Mouse (Mus musculus): Measurements from ENCODE around the gene Nudt2. TPM values are rescaled to one million over a fixed set of nuclear protein-coding genes. Genes with fewer than 3 reads are reported as not detected.

Gene Nudt2
- polyA plus RNA-seq, 1 experiment from 2014 or later = 67.8 TPM

DNA sequence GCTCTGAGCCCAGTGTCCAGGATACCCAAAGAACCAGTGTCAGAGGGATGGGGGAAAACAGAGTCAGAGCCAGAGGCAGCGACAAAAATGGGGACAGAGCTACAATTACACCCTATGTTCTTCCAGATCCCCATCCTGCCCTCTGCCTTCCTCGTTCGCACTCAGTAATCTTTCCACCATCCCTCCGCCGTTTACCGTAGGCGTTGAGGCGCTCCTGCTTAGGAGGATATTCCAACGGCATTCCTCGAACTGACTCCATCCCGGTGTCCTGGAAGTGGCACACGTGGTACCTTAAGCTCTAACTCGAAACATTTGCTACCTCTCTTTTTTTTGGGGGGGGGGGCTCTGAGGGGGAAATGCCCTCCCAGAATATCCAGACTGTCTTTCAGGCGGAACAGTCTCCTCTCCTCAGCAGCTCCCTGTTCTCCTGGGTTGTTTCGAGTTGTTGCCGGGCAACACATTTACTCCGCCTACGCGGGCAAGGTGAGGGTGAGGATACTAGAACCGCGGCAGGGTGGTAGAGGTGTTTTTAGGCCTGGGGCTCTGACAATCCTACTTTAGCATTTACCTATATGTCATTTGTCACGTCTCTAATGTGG lies 42.5 kb downstream of the Nudt2 start:
- Histone ChIP-seq H3K9me3 (no peaks in the 10 kb centered on the region), H3K36me3 (replicated peaks) (no peaks in the 10 kb centered on the region), H3K27me3 (ENCODE audit: poor library complexity, severe bottlenecking) (peaks cover 63% of the 10 kb centered on the region), H3K27ac (peak overlapping the region; percentile 86), H3K4me3 (peak overlapping the region; percentile 58), H3K4me1 (peaks cover 40% of the 10 kb centered on the region)
- 1% methylated on average over 22 of the region's 22 CpGs for WGBS
- peak; percentile 56 for DNase-seq (ENCODE audit: extremely low spot score, low spot score)

DNA sequence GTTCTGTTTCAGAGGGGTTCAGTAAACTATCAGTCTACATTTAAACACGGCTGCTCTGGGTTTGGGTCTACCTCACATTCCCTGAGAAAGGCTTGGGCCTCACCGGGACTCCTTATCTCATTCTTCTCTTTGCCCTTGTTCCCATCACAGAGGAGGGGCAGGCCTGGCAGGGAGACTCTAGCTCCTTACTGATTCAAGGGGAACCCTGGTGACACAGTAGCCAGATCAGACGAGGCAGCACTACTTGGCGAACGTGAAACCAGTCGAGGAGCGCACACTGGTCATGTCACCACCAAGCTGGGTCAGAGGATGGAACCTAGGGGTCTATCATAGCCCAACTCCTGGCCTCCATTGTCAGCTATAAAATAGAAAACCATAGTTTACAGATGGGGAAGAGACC lies 43.0 kb downstream of the Nudt2 start:
- WGBS = 38% methylated on average over 7 of the region's 7 CpGs
- Histone ChIP-seq H3K4me1 (peaks cover 36% of the 10 kb centered on the region), H3K9me3 (no peaks in the 10 kb centered on the region), H3K36me3 (replicated peaks) (no peaks in the 10 kb centered on the region), H3K27ac (no peak overlapping the region), H3K27me3 (ENCODE audit: poor library complexity, severe bottlenecking) (peaks cover 65% of the 10 kb centered on the region), H3K4me3 (peak overlapping the region; percentile 58; the same call in 1 of the 2 replicates)
- no peak for DNase-seq (ENCODE audit: extremely low spot score, low spot score)

DNA sequence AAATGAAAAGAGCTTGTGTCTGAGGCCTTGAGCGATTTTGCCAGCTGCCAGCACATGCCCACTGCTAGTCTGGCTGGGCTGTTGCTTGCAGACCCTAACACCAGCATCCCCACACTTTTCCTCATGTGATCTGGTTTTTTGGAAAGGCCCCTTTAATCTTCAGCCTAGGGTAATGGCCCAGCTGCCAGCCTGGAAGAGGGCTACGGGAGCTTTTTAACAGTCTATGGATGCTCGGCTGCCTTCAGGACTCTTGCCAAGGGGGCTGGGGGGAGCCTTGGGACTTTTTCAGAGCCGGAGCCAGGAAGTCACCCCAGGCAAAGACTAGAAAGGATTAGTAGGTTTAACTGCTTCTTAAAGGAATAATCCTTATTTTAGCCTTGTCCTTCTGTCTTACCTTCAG lies 48.4 kb downstream of the Nudt2 start:
- H3K36me3 ChIP-seq (replicated peaks) = no peaks in the 10 kb centered on the region
- no peak overlapping the region for H3K4me3 ChIP-seq
- H3K27me3 ChIP-seq (ENCODE audit: poor library complexity, severe bottlenecking) = peaks cover 45% of the 10 kb centered on the region
- H3K27ac ChIP-seq = peak overlapping the region; percentile 67
- WGBS = 31% methylated on average over 4 of the region's 4 CpGs
- peaks cover 13% of the 10 kb centered on the region for H3K4me1 ChIP-seq
- H3K9me3 ChIP-seq = no peaks in the 10 kb centered on the region
- no peak for DNase-seq (ENCODE audit: extremely low spot score, low spot score)

DNA sequence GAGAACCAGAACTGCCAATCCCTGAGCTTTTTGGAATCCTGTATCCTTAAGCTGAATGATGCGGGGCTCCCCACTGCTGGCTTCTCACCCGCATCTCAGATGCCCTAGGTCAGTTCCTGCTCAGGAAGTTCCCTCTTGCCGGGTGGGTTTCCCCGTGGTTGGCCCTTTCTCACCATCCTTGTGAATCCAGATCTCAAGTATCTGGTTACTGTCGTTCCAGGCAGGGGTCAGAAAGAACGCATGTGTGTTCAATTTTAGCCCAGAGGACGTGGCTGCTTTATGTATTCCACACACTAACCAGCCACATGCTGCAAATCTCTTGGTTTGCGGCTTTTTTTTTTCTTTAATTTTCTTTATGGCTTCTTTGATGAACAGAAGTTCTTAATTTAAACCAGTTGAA lies 48.8 kb downstream of the Nudt2 start:
- Histone ChIP-seq H3K27ac (peak overlapping the region; percentile 67), H3K27me3 (ENCODE audit: poor library complexity, severe bottlenecking) (peaks cover 41% of the 10 kb centered on the region), H3K4me3 (no peak overlapping the region), H3K36me3 (replicated peaks) (no peaks in the 10 kb centered on the region), H3K9me3 (no peaks in the 10 kb centered on the region), H3K4me1 (peaks cover 15% of the 10 kb centered on the region)
- 28% methylated on average over 8 of the region's 8 CpGs for WGBS
- no peak for DNase-seq (ENCODE audit: extremely low spot score, low spot score)

DNA sequence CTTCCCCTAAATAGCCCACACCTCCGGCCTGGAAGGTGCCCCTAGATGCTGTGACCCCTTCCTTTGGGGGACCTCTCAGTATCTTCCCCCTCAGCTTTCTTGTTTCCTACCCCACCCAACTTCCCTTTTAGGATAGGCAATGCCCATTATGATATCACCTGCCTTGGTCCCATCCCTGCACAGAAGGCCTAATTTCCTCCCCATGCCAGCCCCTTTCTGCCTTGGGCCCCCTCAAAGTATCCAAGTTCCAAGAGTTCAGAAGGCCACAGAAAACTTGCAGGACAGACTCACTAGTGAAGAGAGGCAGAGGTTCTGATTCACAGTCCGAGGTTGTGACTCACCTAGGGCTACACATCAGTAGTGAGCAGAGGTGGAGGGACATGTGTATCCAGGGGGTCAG lies 52.3 kb downstream of the Nudt2 start, which contains the start of gene 1110017D15Rik:
Gene 1110017D15Rik, minus strand, starts transcription at position 101 of the 400 bp plus-strand sequence.
- no peak within 1 kb of the TSS for H3K4me3 ChIP-seq
- H3K9me3 ChIP-seq = no peaks in the 10 kb centered on the region
- H3K27me3 ChIP-seq (ENCODE audit: poor library complexity, severe bottlenecking) = peaks cover 29% of the 10 kb centered on the region
- H3K4me1 ChIP-seq = peaks cover 23% of the 10 kb centered on the region
- no peak for DNase-seq (ENCODE audit: extremely low spot score, low spot score)
- H3K36me3 ChIP-seq (replicated peaks) = peaks cover 4% of the 10 kb centered on the region; the same call in 1 of the 2 replicates
- 93% methylated on average over 2 of the region's 2 CpGs for WGBS
- H3K27ac ChIP-seq = peak within 1 kb of the TSS; percentile 48; the same call in 1 of the 2 replicates

DNA sequence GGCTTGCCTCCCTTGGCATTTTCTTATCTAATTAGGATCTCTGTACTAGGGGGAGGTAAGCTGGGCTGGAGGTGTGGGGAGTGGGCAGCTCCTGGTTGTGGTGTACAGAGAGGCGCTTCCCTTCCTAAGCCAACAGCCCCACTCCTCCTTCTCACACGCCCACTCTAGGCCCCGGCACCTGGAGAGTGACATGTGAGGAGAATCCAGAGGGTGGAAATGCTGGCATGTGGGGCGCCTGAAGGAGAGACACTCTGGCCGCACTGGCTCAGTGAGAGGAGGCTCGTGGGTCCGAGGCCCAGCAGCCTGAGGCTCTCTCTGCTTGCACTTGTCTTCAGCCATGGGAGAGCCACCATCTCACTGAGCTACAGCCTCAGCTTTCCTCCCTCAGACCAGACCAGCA lies 53.4 kb downstream of the Nudt2 start:
- Histone ChIP-seq H3K4me1 (peaks cover 23% of the 10 kb centered on the region), H3K9me3 (no peaks in the 10 kb centered on the region), H3K4me3 (no peak overlapping the region), H3K36me3 (replicated peaks) (peaks cover 4% of the 10 kb centered on the region; the same call in 1 of the 2 replicates), H3K27ac (peak overlapping the region; percentile 48; the same call in 1 of the 2 replicates), H3K27me3 (ENCODE audit: poor library complexity, severe bottlenecking) (peaks cover 22% of the 10 kb centered on the region)
- 84% methylated on average over 7 of the region's 7 CpGs for WGBS
- DNase-seq (ENCODE audit: extremely low spot score, low spot score) = no peak

DNA sequence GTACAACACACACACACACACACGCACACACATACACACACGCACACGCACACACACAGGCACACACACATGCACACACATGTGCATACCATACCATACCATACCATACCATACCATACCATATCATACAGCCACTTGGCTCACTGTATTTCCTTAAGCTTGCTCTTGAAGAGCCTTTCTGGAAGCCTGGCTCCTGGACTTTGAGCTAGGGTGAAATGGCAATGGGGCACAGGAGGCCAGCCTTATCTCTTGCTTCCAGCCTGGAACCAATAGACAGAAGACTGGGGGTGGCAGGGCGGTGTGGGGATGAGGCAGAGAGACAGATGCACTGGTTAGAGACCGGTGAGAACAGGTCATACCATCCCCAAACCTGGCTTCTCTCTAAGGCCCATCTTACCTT lies 54.2 kb downstream of the Nudt2 start:
- DNase-seq (ENCODE audit: extremely low spot score, low spot score) = no peak
- Histone ChIP-seq H3K36me3 (replicated peaks) (peaks cover 4% of the 10 kb centered on the region; the same call in 1 of the 2 replicates), H3K4me1 (peaks cover 18% of the 10 kb centered on the region; the same call in 1 of the 2 replicates), H3K9me3 (no peaks in the 10 kb centered on the region), H3K27me3 (ENCODE audit: poor library complexity, severe bottlenecking) (peaks cover 21% of the 10 kb centered on the region), H3K27ac (no peak overlapping the region), H3K4me3 (no peak overlapping the region)
- WGBS = 94% methylated on average over 5 of the region's 5 CpGs

DNA sequence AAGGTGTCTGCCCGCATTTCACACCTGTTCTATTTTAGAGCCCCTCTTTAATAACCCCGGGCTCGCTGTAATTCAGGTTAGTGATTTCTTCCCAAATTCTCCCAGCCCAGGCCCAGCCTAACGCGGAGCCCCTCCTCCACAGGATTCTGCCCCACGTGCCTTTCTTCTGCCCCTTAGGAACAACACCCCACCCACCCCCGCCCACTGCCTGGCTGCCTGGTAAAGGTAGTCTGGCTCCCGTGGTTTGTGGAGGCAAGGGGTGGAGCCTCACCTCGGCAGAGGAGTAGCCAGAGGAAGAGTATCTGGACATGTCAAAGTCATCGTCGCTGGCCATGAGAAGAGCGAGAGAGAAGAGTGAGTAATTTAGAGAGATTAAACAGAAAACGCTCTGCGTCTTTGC lies 55.7 kb downstream of the Nudt2 start:
- no peak for DNase-seq (ENCODE audit: extremely low spot score, low spot score)
- Histone ChIP-seq H3K27me3 (ENCODE audit: poor library complexity, severe bottlenecking) (peaks cover 30% of the 10 kb centered on the region), H3K4me3 (no peak overlapping the region), H3K36me3 (replicated peaks) (peaks cover 4% of the 10 kb centered on the region; the same call in 1 of the 2 replicates), H3K27ac (no peak overlapping the region), H3K9me3 (no peaks in the 10 kb centered on the region), H3K4me1 (peaks cover 18% of the 10 kb centered on the region; the same call in 1 of the 2 replicates)
- 41% methylated on average over 14 of the region's 14 CpGs for WGBS

DNA sequence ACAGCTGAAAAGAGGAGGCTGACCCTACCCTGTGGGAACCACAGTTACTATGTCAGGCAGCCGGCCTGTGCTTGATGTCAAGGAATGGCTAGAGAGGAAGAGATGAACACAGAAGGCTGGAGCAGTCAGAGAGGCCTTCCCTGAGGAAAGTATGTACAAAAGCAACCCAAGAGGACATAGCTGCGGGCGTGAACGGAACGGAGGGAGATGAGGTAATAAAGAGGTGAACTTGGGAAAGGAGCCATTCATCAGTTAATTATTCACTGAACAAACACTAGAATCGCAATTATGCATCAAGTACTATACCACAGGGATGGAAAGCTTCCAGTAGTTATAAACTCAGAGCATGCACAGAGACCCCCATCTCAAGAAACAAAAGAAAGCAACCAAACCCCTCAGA lies 57.2 kb downstream of the Nudt2 start:
- Histone ChIP-seq H3K4me3 (no peak overlapping the region), H3K27ac (0 out of 2 replicates have a peak overlapping the region, but pooled peaks have one; percentile 12), H3K9me3 (no peaks in the 10 kb centered on the region), H3K36me3 (replicated peaks) (peaks cover 4% of the 10 kb centered on the region; the same call in 1 of the 2 replicates), H3K4me1 (peaks cover 32% of the 10 kb centered on the region), H3K27me3 (ENCODE audit: poor library complexity, severe bottlenecking) (peaks cover 30% of the 10 kb centered on the region)
- 90% methylated on average over 6 of the region's 6 CpGs for WGBS
- no peak for DNase-seq (ENCODE audit: extremely low spot score, low spot score)

DNA sequence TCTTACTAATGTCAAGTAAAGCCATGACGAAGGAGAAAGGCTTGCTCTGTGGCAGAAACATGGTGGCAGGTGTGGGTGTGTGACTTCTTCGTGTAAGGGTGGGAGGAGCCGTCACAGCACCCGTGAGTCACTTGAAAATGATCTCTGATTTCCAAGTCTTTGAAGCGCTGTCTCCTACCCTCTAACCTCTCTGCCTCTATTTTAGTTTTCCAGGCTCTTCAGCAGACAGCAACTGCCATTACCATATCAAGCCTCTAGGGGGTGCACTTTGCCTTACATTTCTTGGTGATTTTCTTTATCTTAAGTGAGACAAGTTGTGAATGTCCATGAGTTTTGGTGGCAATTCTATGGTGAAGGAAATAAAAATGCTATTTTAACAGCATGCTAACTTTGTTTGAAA lies 57.8 kb downstream of the Nudt2 start:
- Histone ChIP-seq H3K27ac (no peak overlapping the region), H3K9me3 (no peaks in the 10 kb centered on the region), H3K36me3 (replicated peaks) (peaks cover 4% of the 10 kb centered on the region; the same call in 1 of the 2 replicates), H3K4me3 (no peak overlapping the region), H3K4me1 (peaks cover 39% of the 10 kb centered on the region), H3K27me3 (ENCODE audit: poor library complexity, severe bottlenecking) (peaks cover 30% of the 10 kb centered on the region)
- 55% methylated on average over 5 of the region's 5 CpGs for WGBS
- DNase-seq (ENCODE audit: extremely low spot score, low spot score) = no peak

DNA sequence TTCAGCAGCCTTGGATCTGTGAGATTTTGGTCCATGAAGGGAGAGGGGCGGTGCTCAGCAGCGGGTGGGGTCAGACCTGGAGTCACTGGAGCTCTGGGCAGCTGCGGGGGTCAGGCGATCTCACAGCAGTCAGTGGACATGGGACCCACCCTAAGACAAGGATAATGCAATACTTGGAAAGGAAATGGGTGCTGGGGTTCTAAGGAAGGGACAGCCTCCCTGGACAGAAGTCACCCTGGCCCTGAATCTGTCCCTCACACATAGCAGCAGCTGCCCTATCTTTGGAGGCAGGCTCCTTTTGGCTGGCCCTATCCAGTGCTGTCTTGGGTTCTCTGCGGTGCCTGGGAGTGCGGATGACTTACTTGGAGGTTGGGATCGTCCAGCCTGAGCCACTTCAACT lies 58.9 kb downstream of the Nudt2 start:
- Histone ChIP-seq H3K4me3 (no peak overlapping the region), H3K36me3 (replicated peaks) (peaks cover 4% of the 10 kb centered on the region; the same call in 1 of the 2 replicates), H3K27me3 (ENCODE audit: poor library complexity, severe bottlenecking) (peaks cover 30% of the 10 kb centered on the region), H3K9me3 (no peaks in the 10 kb centered on the region), H3K27ac (no peak overlapping the region), H3K4me1 (peaks cover 44% of the 10 kb centered on the region)
- WGBS = 79% methylated on average over 7 of the region's 7 CpGs
- no peak for DNase-seq (ENCODE audit: extremely low spot score, low spot score)

DNA sequence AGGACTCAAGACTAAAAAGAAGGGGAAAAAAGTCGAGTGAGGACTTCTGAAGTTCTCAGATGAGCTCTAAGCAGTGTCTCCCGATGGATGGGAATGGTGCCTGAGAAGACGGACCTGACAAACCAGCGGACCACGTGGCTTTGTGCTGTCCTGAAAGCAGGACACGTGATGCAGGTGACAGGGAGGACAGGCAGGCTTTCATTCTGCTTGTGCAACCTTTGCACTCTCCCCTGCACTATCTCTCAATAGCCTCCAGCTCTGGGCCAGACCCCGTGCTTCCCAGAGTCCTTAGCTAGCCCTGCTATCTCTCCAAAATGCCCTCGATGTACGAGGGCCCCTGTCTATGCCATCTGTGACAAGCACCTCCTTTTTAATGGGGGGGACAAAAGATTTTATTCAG lies 59.9 kb downstream of the Nudt2 start:
- Histone ChIP-seq H3K36me3 (replicated peaks) (peaks cover 3% of the 10 kb centered on the region; the same call in 1 of the 2 replicates), H3K9me3 (no peaks in the 10 kb centered on the region), H3K4me1 (peaks cover 48% of the 10 kb centered on the region), H3K27me3 (ENCODE audit: poor library complexity, severe bottlenecking) (peaks cover 29% of the 10 kb centered on the region), H3K27ac (no peak overlapping the region), H3K4me3 (no peak overlapping the region)
- WGBS = 83% methylated on average over 9 of the region's 9 CpGs
- DNase-seq (ENCODE audit: extremely low spot score, low spot score) = no peak

DNA sequence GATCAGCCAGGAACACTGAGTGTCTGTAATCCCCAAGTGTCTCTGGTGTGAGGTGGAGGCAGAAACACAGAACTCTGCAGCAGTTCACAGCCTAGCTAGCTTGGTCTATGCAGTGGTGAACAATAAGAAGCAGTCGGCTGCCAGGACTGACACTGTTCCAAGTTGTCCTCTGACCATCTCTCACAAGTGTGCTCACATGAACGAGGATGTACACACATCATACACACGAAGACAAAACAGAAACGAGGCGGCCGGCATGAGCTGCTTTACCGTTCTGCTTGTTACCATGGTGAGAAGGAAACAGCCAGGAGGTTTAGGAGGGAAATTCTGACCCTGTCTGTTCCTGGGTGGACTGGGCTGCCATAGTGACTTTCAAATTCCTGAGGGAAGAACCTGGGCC lies 61.6 kb downstream of the Nudt2 start:
- Histone ChIP-seq H3K27me3 (ENCODE audit: poor library complexity, severe bottlenecking) (peaks cover 21% of the 10 kb centered on the region), H3K36me3 (replicated peaks) (no peaks in the 10 kb centered on the region), H3K9me3 (no peaks in the 10 kb centered on the region), H3K27ac (peak overlapping the region; percentile 83), H3K4me1 (peaks cover 61% of the 10 kb centered on the region), H3K4me3 (no peak overlapping the region)
- no peak for DNase-seq (ENCODE audit: extremely low spot score, low spot score)
- 57% methylated on average over 7 of the region's 7 CpGs for WGBS

Measured in forebrain, embryonic 10.5 days (tissue).